Mouse (Mus musculus) kidney, adult 2 months (tissue): ENCODE results near the gene Lrrc4.

ENCODE experiments used
- CTCF ChIP-seq: fragments of 200-500 bp; conservative IDR thresholded peaks from 2 replicates; pipeline ENCODE4 v1.5.1; 2011; ENCODE audit warnings: low read depth, mild to moderate bottlenecking, control low read depth, low read length, moderate library complexity, mixed read lengths; ENCODE audit not compliant: insufficient read depth, insufficient read length
- POLR2A ChIP-seq: fragments of 200-500 bp; IDR thresholded peaks from one replicate; pipeline ENCODE4 v1.6.1; 2011; ENCODE audit warnings: low read depth, low read length, control low read depth

GRCm38 (mm10) chr6:28864684-28865083, 33.1 kb upstream of the Lrrc4 start:
- no peak for TF ChIP-seq CTCF
- no peak for TF ChIP-seq POLR2A
